Mouse (Mus musculus) myocyte (in vitro differentiated cells): ENCODE measurements at regions not wholly inside any gene's neighbourhood (a gene's known extent, or its start where the extent isn't known, plus 50 kb on each side); places are given as distances from the start of the nearest gene placed in this dataset.

Source experiments
- CEBPB ChIP-seq: IDR thresholded peaks from 2 replicates; pipeline ENCODE4 v1.6.1; 2011; ENCODE audit warnings: mild to moderate bottlenecking, moderate library complexity; ENCODE audit not compliant: poor library complexity, insufficient read depth, severe bottlenecking
- MAX ChIP-seq: IDR thresholded peaks from one replicate; pipeline ENCODE4 v1.6.1; 2011; ENCODE audit warnings: low read depth, mild to moderate bottlenecking, control low read depth
- MYOD1 ChIP-seq, 3 experiments: IDR thresholded peaks; one replicate each; pipeline ENCODE4 v1.6.1; 2011; ENCODE audit warnings: control low read depth in 2 of 3, low read depth in 2 of 3, mild to moderate bottlenecking in 2 of 3, moderate library complexity in 1 of 3; ENCODE audit not compliant: insufficient read length in 2 of 3, control insufficient read depth in 1 of 3
- MYOG ChIP-seq, 3 experiments: IDR thresholded peaks; one replicate each; pipeline ENCODE4 v1.6.1; 2011; ENCODE audit warnings: control low read depth in 2 of 3, low read depth in 2 of 3, mild to moderate bottlenecking in 2 of 3; ENCODE audit not compliant: insufficient read length in 2 of 3, control insufficient read depth in 1 of 3, insufficient read depth in 1 of 3
- POLR2A ChIP-seq: IDR thresholded peaks from one replicate; pipeline ENCODE4 v1.6.1; 2011; ENCODE audit warnings: low read depth, mild to moderate bottlenecking, control low read depth, moderate library complexity; ENCODE audit not compliant: insufficient read length
- POLR2AphosphoS2 ChIP-seq: IDR thresholded peaks from one replicate; pipeline ENCODE4 v1.6.1; 2011; ENCODE audit warnings: low read depth, control low read depth; ENCODE audit not compliant: insufficient read length
- TCF12 ChIP-seq: IDR thresholded peaks from one replicate; pipeline ENCODE4 v1.6.1; 2011; ENCODE audit warnings: mild to moderate bottlenecking, control low read depth; ENCODE audit not compliant: poor library complexity, insufficient read depth, severe bottlenecking
- USF1 ChIP-seq: IDR thresholded peaks from one replicate; pipeline ENCODE4 v1.6.1; 2011; ENCODE audit warnings: low read depth, mild to moderate bottlenecking, control low read depth, moderate library complexity

DNA sequence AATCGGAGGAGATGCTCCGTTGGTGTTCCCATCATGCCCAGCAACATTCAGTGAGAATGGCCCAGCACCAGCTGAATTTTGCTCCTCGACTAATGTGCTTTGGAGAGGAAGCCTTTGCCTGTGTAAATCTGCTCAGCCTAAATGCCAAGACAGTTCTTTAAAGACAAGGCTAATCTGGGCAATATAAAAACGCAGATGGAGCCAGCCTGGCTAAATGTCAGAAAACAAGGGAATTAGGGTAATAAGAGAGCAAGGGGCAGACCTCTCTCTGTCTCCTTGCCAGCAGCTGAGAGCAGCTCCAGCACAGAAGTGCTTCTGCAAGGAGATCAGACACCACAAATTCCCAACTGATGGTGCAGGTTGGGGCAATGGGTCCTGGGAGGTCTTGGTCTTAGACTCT, 154.4 kb downstream of the Abcc12 start:
- no peak for TF ChIP-seq POLR2A
- TF ChIP-seq POLR2AphosphoS2 = no peak
- no peak for TF ChIP-seq USF1
- no peak for TF ChIP-seq TCF12
- TF ChIP-seq CEBPB = no peak
- TF ChIP-seq MYOD1 (IDR thresholded peaks at IDR 0.05; ENCODE audit: control insufficient read depth in 1 of 3, insufficient read length in 2 of 3, low read depth in 2 of 3) = no peak
- no peak for TF ChIP-seq MYOG (IDR thresholded peaks at IDR 0.05; ENCODE audit: control insufficient read depth in 1 of 3, insufficient read depth in 1 of 3, insufficient read length in 2 of 3, low read depth in 2 of 3)
- no peak for TF ChIP-seq MAX
